ENCODE assay signal across 8 mouse cellular contexts in the genomic region with DNA sequence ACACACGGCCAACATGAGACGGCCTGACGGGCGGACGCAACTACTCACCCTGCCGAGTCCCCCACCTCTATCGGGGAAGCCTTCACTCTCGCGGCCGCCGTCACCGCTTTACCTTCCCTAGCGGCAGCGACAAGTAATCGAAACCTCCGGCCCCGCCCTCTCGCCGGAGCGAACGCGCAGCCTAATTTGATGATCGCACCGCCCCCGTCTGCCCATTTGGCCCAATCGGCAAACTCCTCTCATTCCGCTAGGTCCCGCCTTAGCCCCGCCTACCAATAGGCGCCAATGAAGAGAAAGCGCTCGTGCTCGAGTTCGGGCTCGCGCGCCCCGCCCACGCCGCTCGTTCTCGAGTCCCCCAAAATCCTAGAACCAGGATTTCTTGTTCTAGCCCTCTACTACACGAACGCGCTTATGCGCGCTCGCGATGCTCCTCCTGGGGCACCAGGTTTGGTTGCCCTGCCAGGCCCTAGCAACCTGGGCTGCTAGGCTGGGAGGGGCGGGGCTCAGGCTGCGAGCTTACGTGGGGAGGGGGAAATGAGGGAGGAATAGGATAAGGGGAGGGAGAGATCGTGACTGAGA. TPM values are rescaled to one million over a fixed set of nuclear protein-coding genes. Genes with fewer than 3 reads are reported as not detected.
DNase-seq lines count a peak whose midpoint lies in the region; ATAC-seq and TF ChIP-seq lines count a peak whose summit lies in the region.

A gene (minus strand): TSS at position 162 of the 579 bp plus-strand sequence.

- 27% methylated on average over 50 of the region's 53 CpGs for WGBS in forebrain, embryonic 16.5 days
- WGBS in lung, embryonic 14.5 days = 13% methylated on average over 48 of the region's 53 CpGs
- WGBS in olfactory bulb, adult 2 months = 21% methylated on average over 53 of the region's 53 CpGs
- WGBS in thymus, adult 2 months = 2% methylated on average over 47 of the region's 53 CpGs

- H3K27ac ChIP-seq in ES-E14 (ENCODE audit: insufficient read depth, low read depth, low read length, poor library complexity, severe bottlenecking) = peak within 1 kb of the TSS; percentile 44
- peak within 1 kb of the TSS; percentile 92 for H3K27ac ChIP-seq in forebrain, embryonic 16.5 days (ENCODE audit: low read length)
- H3K27ac ChIP-seq in layer of hippocampus, adult 2 months = peak within 1 kb of the TSS; percentile 86
- H3K27ac ChIP-seq in lung, embryonic 14.5 days (ENCODE audit: low read depth) = peak within 1 kb of the TSS; percentile 73; the same call in 1 of the 2 replicates
- peak within 1 kb of the TSS; percentile 56 for H3K27ac ChIP-seq in olfactory bulb, adult 2 months (ENCODE audit: insufficient read depth, low read depth, low read length)
- H3K27ac ChIP-seq in thymus, adult 2 months (ENCODE audit: control insufficient read depth, insufficient read depth, low read length) = no peak within 1 kb of the TSS

- H3K36me3 ChIP-seq in ES-E14 (ENCODE audit: control insufficient read depth, insufficient read depth, low read length, poor library complexity, severe bottlenecking) = no peaks in the 10 kb centered on the region
- no peaks in the 10 kb centered on the region for H3K36me3 ChIP-seq in forebrain, embryonic 16.5 days (ENCODE audit: control insufficient read depth, insufficient read depth)
- H3K36me3 ChIP-seq in lung, embryonic 14.5 days (ENCODE audit: insufficient read depth) = no peaks in the 10 kb centered on the region
- H3K36me3 ChIP-seq in thymus, adult 2 months (ENCODE audit: control insufficient read depth, insufficient read depth, low read length) = no peaks in the 10 kb centered on the region

- peak within 1 kb of the TSS; percentile 47 for H3K4me2 ChIP-seq in forebrain, embryonic 16.5 days (ENCODE audit: low read length)
- peak within 1 kb of the TSS; percentile 65 for H3K4me2 ChIP-seq in lung, embryonic 14.5 days

- intact Hi-C loops in heart, postnatal 36 days (cut with DNase I) = loop anchor here (5.0 to 10.0 kb wide), 2 partner anchors 227 to 490 kb away; a partner anchor contains a TSS

- peak; percentile 79 for TF ChIP-seq POLR2A in olfactory bulb, adult 2 months (IDR thresholded peaks at IDR 0.05; ENCODE audit: insufficient read depth, low read depth, low read length)
- TF ChIP-seq POLR2A in thymus, adult 2 months (IDR thresholded peaks at IDR 0.05; ENCODE audit: control insufficient read depth, extremely low read depth, insufficient read depth, low read length, poor library complexity) = peak; percentile 57; the same call in 1 of the 2 replicates

- no peaks in the 10 kb centered on the region for H3K9me3 ChIP-seq in ES-E14 (ENCODE audit: control insufficient read depth, insufficient read depth, low read depth, low read length)
- H3K9me3 ChIP-seq in forebrain, embryonic 16.5 days (ENCODE audit: control insufficient read depth, low read length) = no peaks in the 10 kb centered on the region
- H3K9me3 ChIP-seq in lung, embryonic 14.5 days (ENCODE audit: low read depth, low read length) = no peaks in the 10 kb centered on the region

- no peaks in the 10 kb centered on the region; the same call in 1 of the 2 replicates for H3K27me3 ChIP-seq in forebrain, embryonic 16.5 days (replicated peaks; ENCODE audit: control insufficient read depth, insufficient read depth, low read length)
- no peaks in the 10 kb centered on the region for H3K27me3 ChIP-seq in lung, embryonic 14.5 days (ENCODE audit: insufficient read depth, low read length)
- H3K27me3 ChIP-seq in thymus, adult 2 months (ENCODE audit: control insufficient read depth, insufficient read depth, low read length) = no peaks in the 10 kb centered on the region

- peak; percentile 90 for DNase-seq in ES-E14 (ENCODE audit: low read depth, low spot score)
- peak; percentile 99 for DNase-seq in cerebellum, adult 11-12 months
- peak; percentile 89 to 90 for DNase-seq in heart, postnatal 36 days
- peak; percentile 93 to 96 for DNase-seq in layer of hippocampus, adult 2 months (ENCODE audit: low spot score in 2 of 2)
- DNase-seq in lung, embryonic 14.5 days = peak; percentile 97
- DNase-seq in thymus, adult 2 months = peak; percentile 92

- H3K4me1 ChIP-seq in ES-E14 (ENCODE audit: control insufficient read depth in 2 of 2, insufficient read depth in 2 of 2, low read length in 2 of 2, poor library complexity in 1 of 2) = no peaks in the 10 kb centered on the region
- no peaks in the 10 kb centered on the region for H3K4me1 ChIP-seq in forebrain, embryonic 16.5 days (replicated peaks; ENCODE audit: control insufficient read depth, insufficient read depth, low read length)
- H3K4me1 ChIP-seq in lung, embryonic 14.5 days (ENCODE audit: insufficient read depth) = no peaks in the 10 kb centered on the region
- H3K4me1 ChIP-seq in olfactory bulb, adult 2 months (ENCODE audit: control insufficient read depth, insufficient read depth, low read length) = no peaks in the 10 kb centered on the region
- no peaks in the 10 kb centered on the region for H3K4me1 ChIP-seq in thymus, adult 2 months (replicated peaks; ENCODE audit: control insufficient read depth, insufficient read depth, low read length)

- ATAC-seq in forebrain, embryonic 16.5 days = peak; percentile 94
- ATAC-seq in lung, embryonic 14.5 days (ENCODE audit: insufficient read depth) = peak; percentile 94

- in situ Hi-C loops in ES-E14 (cut with MboI; ENCODE audit: low sequenced_read_pairs in 2 of 2, unreplicated experiment in 2 of 2) = no loop called here

- peak within 1 kb of the TSS; percentile 80 to 96 for H3K4me3 ChIP-seq in ES-E14 (ENCODE audit: insufficient read depth in 1 of 2, low read depth in 1 of 2, low read length in 2 of 2, poor library complexity in 1 of 2, severe bottlenecking in 1 of 2)
- H3K4me3 ChIP-seq in forebrain, embryonic 16.5 days (replicated peaks; ENCODE audit: low read length) = peak within 1 kb of the TSS; percentile 65
- peak within 1 kb of the TSS; percentile 78 for H3K4me3 ChIP-seq in layer of hippocampus, adult 2 months
- peak within 1 kb of the TSS; percentile 54 for H3K4me3 ChIP-seq in lung, embryonic 14.5 days (ENCODE audit: low read depth, low read length)
- H3K4me3 ChIP-seq in olfactory bulb, adult 2 months (ENCODE audit: insufficient read depth, low read depth, low read length) = peak within 1 kb of the TSS; percentile 98
- H3K4me3 ChIP-seq in thymus, adult 2 months (ENCODE audit: control insufficient read depth, insufficient read depth, low read length) = peak within 1 kb of the TSS; percentile 64

- peak within 1 kb of the TSS; percentile 92 for H3K9ac ChIP-seq in ES-E14 (ENCODE audit: insufficient read depth, low read depth, low read length, poor library complexity, severe bottlenecking)
- peak within 1 kb of the TSS; percentile 66 for H3K9ac ChIP-seq in forebrain, embryonic 16.5 days (replicated peaks; ENCODE audit: low read depth, low read length)
- H3K9ac ChIP-seq in lung, embryonic 14.5 days = peak within 1 kb of the TSS; percentile 51

- peak; percentile 73 for TF ChIP-seq CTCF in layer of hippocampus, adult 2 months (conservative IDR thresholded peaks at IDR 0.05)
- TF ChIP-seq CTCF in lung, embryonic 14.5 days (IDR thresholded peaks at IDR 0.05; ENCODE audit: low read depth) = peak; percentile 55
- TF ChIP-seq CTCF in olfactory bulb, adult 2 months (IDR thresholded peaks at IDR 0.05; ENCODE audit: insufficient read depth, low read depth, low read length) = peak; percentile 37; the same call in 1 of the 2 replicates
- no peak for TF ChIP-seq CTCF in thymus, adult 2 months (IDR thresholded peaks at IDR 0.05; ENCODE audit: borderline replicate concordance, control insufficient read depth, extremely low read depth, insufficient read depth, low read length, poor library complexity)

TF ChIP-seq in ES-E14, 5 proteins besides CTCF, POLR2A, EP300 and RAD21:
- TF ChIP-seq MAFK (IDR thresholded peaks at IDR 0.05; ENCODE audit: insufficient read depth, low read depth, low read length) (no peak), HCFC1 (IDR thresholded peaks at IDR 0.05; ENCODE audit: borderline replicate concordance, insufficient read depth, low read length) (no peak), ZC3H11A (IDR thresholded peaks at IDR 0.05; ENCODE audit: borderline replicate concordance, low read depth, low read length) (no peak), ZNF384 (IDR thresholded peaks at IDR 0.05; ENCODE audit: low read depth, low read length) (no peak)

RNA-seq across cellular contexts. Expression of the gene that starts here (rescaled TPM):
- total RNA-seq in ES-E14 (2012; rRNA removed) = 4.0 and 4.3 TPM in 2 replicates
- polyA plus RNA-seq in forebrain, embryonic 16.5 days (2015; fragmentation: Nextera tagmentation; extraction: Ambion mirVana) = 7.4 and 8.6 TPM in 2 replicates
- total RNA-seq in heart, postnatal 36 days (2021) = 1 to 10 TPM; 5.0 to 5.9 TPM
- total RNA-seq in layer of hippocampus, adult 2 months (2021) = 100 to 1,000 TPM; 109 to 113 TPM
- 2.1 and 2.3 TPM in 2 replicates for polyA plus RNA-seq in lung, embryonic 14.5 days (2014; fragmentation: Nextera tagmentation; extraction: Ambion mirVana)
- not detected in 2 replicates for polyA plus RNA-seq in olfactory bulb, adult 2 months (2012; ENCODE audit: insufficient read depth, insufficient read length, low replicate concordance, missing spikeins)
- polyA plus RNA-seq in thymus, adult 2 months (2012; rRNA removed) = 0.98 and 1.2 TPM in 2 replicates

Comparison
In these comparisons a context has a peak if more than half of its experiments do, and no peak if none do; other contexts are left out.
1. RNA of the gene that starts here (total RNA-seq): 109 to 113 TPM in layer of hippocampus, adult 2 months; 5.0 to 5.9 TPM in heart, postnatal 36 days and 4.0 to 4.3 TPM in ES-E14; every median in the first group is over 10 times any median in the second.
2. Peak in every context shown above with its lines, with median percentiles within 50 percentile points of each other: DNase-seq, H3K4me3 ChIP-seq and H3K9ac ChIP-seq.